Mouse (Mus musculus): Measurements from ENCODE around the gene Tcirg1.

GRCm38 (mm10) chr19:3899618-3900017 is 7.3 kb downstream of the Tcirg1 start:
- TF ChIP-seq ZNF384 (IDR thresholded peaks at IDR 0.05; ENCODE audit: low read depth, low read length), result no peak
- no peak for TF ChIP-seq MAFK (IDR thresholded peaks at IDR 0.05; ENCODE audit: insufficient read depth, low read depth, low read length)
- TF ChIP-seq HCFC1 (IDR thresholded peaks at IDR 0.05; ENCODE audit: borderline replicate concordance, insufficient read depth, low read length), result no peak
- TF ChIP-seq ZC3H11A (IDR thresholded peaks at IDR 0.05; ENCODE audit: borderline replicate concordance, low read depth, low read length), result no peak
- no peak for TF ChIP-seq CHD2 (IDR thresholded peaks at IDR 0.05; ENCODE audit: low read depth, low read length)
